Mouse (Mus musculus): ENCODE measurements around the gene Prkar1b.

Gene Prkar1b

GRCm38 (mm10) chr5:138999716-139000115 lies 150.1 kb downstream of the Prkar1b start:
- in situ Hi-C loops (cut with MboI, MseI), result no loop called here

DNA sequence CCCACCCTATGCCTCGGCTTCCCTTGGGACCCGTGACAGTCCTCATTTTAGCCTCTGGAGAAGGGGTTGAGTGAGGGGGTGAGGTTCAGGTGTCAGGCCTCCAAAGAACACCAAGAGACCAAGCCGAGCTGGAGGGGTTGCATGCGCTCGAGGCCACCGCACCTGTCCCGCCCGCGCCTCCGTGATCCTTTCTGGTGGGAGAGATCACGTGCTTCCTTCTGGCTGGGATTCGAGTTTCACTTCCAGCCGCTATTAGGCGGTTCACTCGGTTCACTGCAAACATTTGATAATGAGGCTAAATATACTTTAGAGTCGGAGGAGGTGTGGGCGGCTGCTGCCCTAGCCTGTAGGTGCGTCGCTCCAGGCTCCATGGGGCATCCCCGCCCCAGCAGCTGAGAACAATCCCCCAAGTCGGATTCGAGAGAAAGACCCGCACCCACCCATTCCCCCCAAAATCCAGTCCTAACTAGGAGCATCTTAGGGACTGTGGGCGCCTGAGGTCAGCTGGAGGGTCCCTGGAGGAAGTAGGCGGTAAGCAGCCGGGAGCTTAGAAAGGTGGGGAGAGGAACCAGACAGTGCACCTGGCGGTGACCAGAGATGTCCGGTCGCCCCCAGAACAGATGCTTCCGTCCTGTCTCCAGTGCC lies 151.7 kb downstream of the Prkar1b start:
- in situ Hi-C loops (cut with MboI, MseI), result no loop called here

GRCm38 (mm10) chr5:138997171-138997788 lies 152.5 kb downstream of the Prkar1b start, which contains the start of gene Pdgfa:
TSS of gene Pdgfa (minus strand) at chr5:138997370.
- in situ Hi-C loops (cut with MboI, MseI), result no loop called here

GRCm38 (mm10) chr5:138996322-138997073 lies 153.3 kb downstream of the Prkar1b start:
- in situ Hi-C loops (cut with MboI, MseI), result no loop called here

DNA sequence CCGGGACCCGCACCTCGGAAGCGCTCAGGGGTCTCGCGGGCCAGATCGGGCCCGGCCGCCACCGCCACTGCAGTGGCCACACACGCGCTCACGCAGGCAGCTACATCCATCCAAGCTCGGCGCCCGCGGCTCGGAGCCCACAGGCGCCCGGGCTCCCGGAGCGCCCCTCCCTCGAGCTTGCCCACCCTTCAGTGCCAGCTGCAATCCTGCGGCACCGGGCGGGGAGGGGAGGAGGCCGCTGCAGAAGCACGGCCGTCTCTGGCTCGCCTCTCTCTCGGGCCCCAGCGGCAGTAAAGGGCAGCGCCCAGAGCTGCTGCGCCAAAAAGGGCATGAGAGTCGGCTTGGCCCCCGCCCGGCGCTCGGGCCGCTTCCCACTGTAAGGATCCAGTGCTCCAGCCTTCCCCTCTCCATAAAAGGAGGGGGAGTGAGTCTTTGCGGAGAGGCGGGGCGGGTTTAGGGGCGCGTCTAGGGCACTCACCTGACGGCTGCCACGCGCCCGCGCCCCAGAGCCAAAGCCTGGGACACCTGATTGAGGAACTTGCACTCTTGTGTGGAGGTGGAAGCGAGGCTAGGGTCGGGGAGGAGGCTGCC lies 154.0 kb downstream of the Prkar1b start:
- in situ Hi-C loops (cut with MboI, MseI), result no loop called here

DNA sequence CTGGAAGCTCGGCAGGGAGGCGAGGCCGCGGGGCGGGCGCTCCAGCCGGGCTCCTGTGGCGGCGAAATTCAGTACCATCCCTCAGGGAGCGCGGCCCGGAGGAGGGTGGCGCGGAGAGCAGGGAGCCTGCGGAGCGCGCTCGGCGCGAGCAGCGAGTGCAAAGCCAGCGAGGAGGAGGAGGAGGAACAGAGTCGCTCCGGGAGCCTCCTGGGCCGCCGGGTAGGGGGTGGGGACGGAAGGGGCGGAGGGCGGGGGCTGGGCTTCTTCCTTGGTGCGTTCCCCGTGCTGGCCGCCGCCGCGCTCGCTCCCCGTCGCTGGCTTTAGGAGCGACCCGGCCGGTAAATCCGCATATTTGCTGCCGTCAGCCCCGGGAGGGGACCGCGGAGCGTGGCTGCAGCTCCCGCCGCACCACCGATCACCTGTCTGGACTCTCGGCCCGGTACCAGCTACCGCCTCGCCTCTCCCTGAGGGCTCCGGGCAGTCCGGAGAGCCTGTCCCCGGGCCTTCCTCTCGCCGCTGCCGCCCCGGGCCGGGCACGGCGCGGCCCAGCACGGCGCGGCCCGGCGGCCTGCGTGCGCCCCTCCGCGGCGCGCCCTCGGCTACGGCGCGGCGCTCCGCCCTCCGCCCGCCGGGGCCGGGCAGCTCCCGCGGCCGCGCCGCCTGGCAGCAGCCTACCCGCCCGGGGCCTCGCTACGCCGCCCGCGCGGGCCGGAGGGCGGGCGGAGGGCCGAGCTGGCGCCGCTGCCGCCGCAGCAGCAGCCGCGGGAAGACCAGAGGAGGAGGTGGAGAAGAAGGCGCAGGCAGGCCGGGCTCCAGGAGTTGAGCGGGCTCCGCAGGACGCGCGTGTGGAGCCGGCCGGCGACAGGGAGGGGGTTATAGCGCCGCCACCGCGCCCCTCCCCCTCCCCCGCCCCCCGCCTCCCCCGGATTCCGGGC lies 154.7 kb downstream of the Prkar1b start:
- in situ Hi-C loops (cut with MboI, MseI), result no loop called here

- in situ Hi-C loops (cut with MboI, MseI), result no loop called here
Measured at GRCm38 (mm10) chr5:138994108-138994785, 155.6 kb downstream of the Prkar1b start.

- in situ Hi-C loops (cut with MboI, MseI), result no loop called here
Measured at GRCm38 (mm10) chr5:138993371-138994107, 156.3 kb downstream of the Prkar1b start.

DNA sequence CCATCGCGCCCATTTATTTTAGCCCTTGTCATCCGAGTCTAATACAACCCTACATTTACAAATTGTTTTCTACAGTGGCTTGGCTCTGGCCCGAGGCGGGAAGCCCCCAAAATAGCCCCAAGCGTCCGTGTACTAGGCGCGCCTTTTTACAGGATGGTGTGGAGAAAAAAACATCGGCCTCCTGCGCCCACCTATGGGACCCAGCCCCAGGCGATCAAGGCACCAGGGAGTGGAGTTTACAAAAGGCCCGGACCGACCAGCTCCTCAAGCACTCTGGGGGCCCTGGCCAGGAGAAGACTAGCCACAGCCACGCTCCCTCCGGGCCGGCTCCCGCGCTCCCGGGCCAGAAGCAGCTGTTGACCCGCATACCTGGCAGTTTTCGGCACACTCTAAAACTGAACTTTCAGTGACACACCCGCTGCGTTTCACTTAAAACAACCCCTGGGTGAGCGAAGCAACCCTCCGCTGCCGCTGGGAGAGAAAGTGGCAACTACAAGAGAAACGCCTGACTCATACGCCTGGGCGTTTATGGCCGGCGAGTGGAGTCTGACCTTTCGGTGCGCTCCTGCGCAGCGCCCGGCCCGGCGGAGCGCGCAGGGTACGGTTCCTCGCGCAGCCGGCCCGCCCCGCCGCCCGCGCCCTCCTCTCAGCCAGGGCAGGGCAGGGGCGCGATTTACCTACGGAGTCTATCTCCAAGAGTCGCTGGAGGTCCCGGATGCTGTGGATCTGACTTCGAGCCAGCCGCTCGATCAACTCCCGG lies 157.0 kb downstream of the Prkar1b start:
- in situ Hi-C loops (cut with MboI, MseI), result no loop called here

- in situ Hi-C loops (cut with MboI, MseI), result no loop called here
Measured at GRCm38 (mm10) chr5:138991734-138992133, 158.1 kb downstream of the Prkar1b start.

- in situ Hi-C loops (cut with MboI, MseI), result no loop called here
Measured at GRCm38 (mm10) chr5:138990659-138991380, 159.0 kb downstream of the Prkar1b start.

DNA sequence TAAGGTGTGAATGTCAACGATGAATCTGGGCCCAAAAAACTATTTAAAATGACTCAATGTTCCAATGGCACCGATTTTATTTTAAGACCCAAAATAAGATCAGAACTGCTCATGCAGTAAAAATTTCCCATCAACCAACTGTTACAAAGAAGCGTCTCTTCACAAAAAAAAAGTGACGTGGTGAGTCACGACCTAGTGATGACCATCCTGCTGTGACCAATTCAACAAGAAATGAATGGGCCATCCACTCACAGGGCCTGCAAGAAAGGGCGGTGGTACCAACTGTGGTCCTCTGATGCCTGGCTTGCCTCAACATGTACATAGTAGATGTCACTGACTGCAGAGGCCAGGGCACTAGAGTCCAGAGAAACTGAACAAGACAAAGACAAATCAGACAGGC lies 160.2 kb downstream of the Prkar1b start:
- in situ Hi-C loops (cut with MboI, MseI), result no loop called here

GRCm38 (mm10) chr5:138988764-138989163 lies 161.0 kb downstream of the Prkar1b start:
- in situ Hi-C loops (cut with MboI, MseI), result no loop called here

DNA sequence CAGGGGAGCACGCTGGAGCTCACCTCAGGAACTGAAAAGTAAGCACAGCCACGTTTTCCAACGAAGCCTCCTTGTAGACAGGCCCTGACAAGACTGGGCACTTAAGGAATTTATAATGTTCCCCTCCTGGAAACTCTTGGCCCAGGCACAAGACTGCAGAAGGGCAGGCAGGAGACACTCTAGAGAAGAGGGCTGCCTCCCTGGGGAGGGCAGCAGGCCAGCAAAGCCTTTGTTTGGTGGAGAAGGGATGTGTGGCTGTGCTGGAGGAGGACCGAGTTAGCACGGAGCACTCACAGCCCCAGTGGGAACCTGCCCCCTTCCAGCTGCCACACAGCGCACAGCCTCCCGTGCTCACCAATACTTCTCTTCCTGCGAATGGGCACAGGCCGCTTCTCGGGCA lies 161.8 kb downstream of the Prkar1b start:
- in situ Hi-C loops (cut with MboI, MseI), result no loop called here

GRCm38 (mm10) chr5:138981921-138982320 lies 167.9 kb downstream of the Prkar1b start:
- in situ Hi-C loops (cut with MboI, MseI), result no loop called here

DNA sequence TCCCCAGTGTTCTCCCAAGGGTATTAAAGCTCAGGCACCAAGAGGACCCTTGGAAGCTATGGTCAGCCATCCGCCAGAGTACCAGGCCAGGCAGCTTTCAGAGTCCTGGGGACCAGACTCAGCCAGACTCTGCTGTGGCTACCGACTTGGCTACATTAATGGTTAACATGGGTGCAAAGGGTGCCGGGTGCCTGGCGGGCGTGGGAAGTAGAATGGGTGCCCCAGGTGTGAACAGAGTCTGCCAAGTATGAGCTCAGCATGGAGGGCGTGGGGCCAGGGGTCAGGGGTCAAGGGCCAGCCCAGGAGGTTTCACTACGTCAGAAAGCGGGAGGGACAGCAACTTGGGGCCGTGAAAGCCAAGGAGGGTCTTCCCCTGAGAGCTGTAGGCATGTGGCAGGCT lies 169.2 kb downstream of the Prkar1b start:
- in situ Hi-C loops (cut with MboI, MseI), result no loop called here

- in situ Hi-C loops (cut with MboI, MseI), result no loop called here
Measured at GRCm38 (mm10) chr5:138979840-138980239, 170.0 kb downstream of the Prkar1b start.

GRCm38 (mm10) chr5:138977759-138978158 lies 172.0 kb downstream of the Prkar1b start:
- in situ Hi-C loops (cut with MboI, MseI), result no loop called here
